9 mouse cellular contexts compared by ENCODE assay signal in the genomic region with DNA sequence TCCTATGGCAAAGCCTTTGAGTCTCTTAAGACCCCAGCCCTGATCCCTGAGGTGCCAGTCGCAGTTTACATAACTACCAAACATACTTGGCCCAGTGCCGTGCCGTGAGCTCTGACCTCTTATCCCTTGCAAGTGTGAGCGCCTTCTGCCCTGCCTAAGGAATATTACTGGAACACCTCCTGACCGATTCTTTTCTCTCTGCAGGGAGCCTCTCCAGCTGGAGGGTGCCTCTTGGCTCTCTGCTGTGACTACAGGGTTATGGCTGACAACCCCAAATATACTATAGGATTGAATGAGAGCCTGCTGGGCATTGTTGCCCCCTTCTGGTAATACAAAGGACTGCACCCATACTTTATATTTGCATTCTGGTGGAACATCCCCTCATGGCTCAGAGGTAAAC. TPM values are rescaled to one million over a fixed set of nuclear protein-coding genes. Genes with fewer than 3 reads are reported as not detected.
DNase-seq lines count a peak whose midpoint lies in the region; ATAC-seq and TF ChIP-seq lines count a peak whose summit lies in the region.
"Had no signal": no experiment of that assay in that cellular context is flagged by ENCODE, and none has a peak within 500 bp of the region (broad histone marks: within the 10 kb centered on the region; RNA-seq: fewer than 3 reads in every experiment).

No protein-coding gene starts in this region.

- TF ChIP-seq CTCF in gastrocnemius, adult 2 months (IDR thresholded peaks at IDR 0.05), result peak; percentile 83
- TF ChIP-seq CTCF in cortical plate, adult 2 months (IDR thresholded peaks at IDR 0.05; ENCODE audit: extremely low read depth, insufficient read depth, low read length), result peak; percentile 55
- TF ChIP-seq CTCF in small intestine, adult 2 months (IDR thresholded peaks at IDR 0.05; ENCODE audit: extremely low read depth, insufficient read length, insufficient replicate concordance, low read depth, low read length), result peak; percentile 49; the same call in 1 of the 2 replicates

- no peak overlapping the region; the same call in 1 of the 2 replicates for H3K27ac ChIP-seq in gastrocnemius, adult 2 months
- H3K27ac ChIP-seq in cortical plate, adult 2 months (ENCODE audit: insufficient read depth, low read length), result no peak overlapping the region
- H3K27ac ChIP-seq in lung, embryonic 16.5 days (ENCODE audit: low read length), result no peak overlapping the region
- no peak overlapping the region for H3K27ac ChIP-seq in small intestine, adult 2 months (ENCODE audit: insufficient read depth, low read depth, low read length)
- H3K27ac ChIP-seq: stomach, embryonic 15.5 days had no signal

- no peaks in the 10 kb centered on the region for H3K4me1 ChIP-seq in cortical plate, adult 2 months (ENCODE audit: control insufficient read depth, insufficient read depth, low read length)
- no peaks in the 10 kb centered on the region for H3K4me1 ChIP-seq in lung, embryonic 16.5 days (replicated peaks; ENCODE audit: control insufficient read depth, insufficient read depth, low read length)
- H3K4me1 ChIP-seq in small intestine, adult 2 months (ENCODE audit: control insufficient read depth, insufficient read depth, insufficient read length, low read length), result no peaks in the 10 kb centered on the region
- H3K4me1 ChIP-seq: stomach, embryonic 15.5 days had no signal

- TF ChIP-seq POLR2A in cortical plate, adult 2 months (IDR thresholded peaks at IDR 0.05; ENCODE audit: extremely low read depth, insufficient read depth, low read length), result no peak
- TF ChIP-seq POLR2A in small intestine, adult 2 months (IDR thresholded peaks at IDR 0.05; ENCODE audit: low read depth, low read length), result no peak

- peaks cover 21% of the 10 kb centered on the region for H3K36me3 ChIP-seq in lung, embryonic 16.5 days (ENCODE audit: control insufficient read depth, insufficient read depth, low read length)
- peaks cover 60% of the 10 kb centered on the region for H3K36me3 ChIP-seq in small intestine, adult 2 months (ENCODE audit: control insufficient read depth, insufficient read depth, low read length)

- no peak for DNase-seq in gastrocnemius, adult 2 months
- DNase-seq in gastrocnemius, postnatal 36 days, result no peak
- peak; percentile 32 for DNase-seq in ES-CJ7 (ENCODE audit: low read depth, low spot score)
- DNase-seq in induced T-regulatory cell, adult 2 months (ENCODE audit: low read depth), result peak; percentile 79
- DNase-seq in adrenal gland, postnatal 36 days, result no peak

- H3K9ac ChIP-seq in lung, embryonic 16.5 days (ENCODE audit: low read length), result no peak overlapping the region
- H3K9ac ChIP-seq: stomach, embryonic 15.5 days had no signal

- 0 out of 2 replicates have a peak, but pooled peaks have one; percentile 27 for ATAC-seq in lung, embryonic 16.5 days (ENCODE audit: low read depth)

- no peak overlapping the region for H3K4me3 ChIP-seq in gastrocnemius, adult 2 months
- no peak overlapping the region for H3K4me3 ChIP-seq in cortical plate, adult 2 months (ENCODE audit: insufficient read depth, low read length)
- no peak overlapping the region for H3K4me3 ChIP-seq in lung, embryonic 16.5 days (ENCODE audit: low read length)
- H3K4me3 ChIP-seq in small intestine, adult 2 months (ENCODE audit: low read depth, low read length), result no peak overlapping the region
- H3K4me3 ChIP-seq: stomach, embryonic 15.5 days had no signal

- no peak overlapping the region for H3K4me2 ChIP-seq in lung, embryonic 16.5 days (ENCODE audit: low read depth, low read length)
- H3K4me2 ChIP-seq: stomach, embryonic 15.5 days had no signal

- intact Hi-C loops in gastrocnemius, adult 2 months (cut with DNase I), result no loop called here
- intact Hi-C loops in gastrocnemius, postnatal 36 days (cut with DNase I), result no loop called here

- WGBS in lung, embryonic 16.5 days, result 60% methylated on average over 5 of the region's 5 CpGs
- WGBS in small intestine, adult 2 months, result 78% methylated on average over 5 of the region's 5 CpGs

- H3K27me3 ChIP-seq in lung, embryonic 16.5 days (ENCODE audit: control insufficient read depth, insufficient read depth, low read depth, low read length), result no peaks in the 10 kb centered on the region
- H3K27me3 ChIP-seq in small intestine, adult 2 months (ENCODE audit: control insufficient read depth, insufficient read depth, low read length), result no peaks in the 10 kb centered on the region
- H3K27me3 ChIP-seq: stomach, embryonic 15.5 days had no signal

- H3K9me3 ChIP-seq in lung, embryonic 16.5 days (ENCODE audit: control insufficient read depth, low read length), result no peaks in the 10 kb centered on the region
- H3K9me3 ChIP-seq: stomach, embryonic 15.5 days had no signal

RNA-seq across cellular contexts. Expression of gene Dnase1l2, which starts 5.9 kb away (rescaled TPM):
- total RNA-seq in gastrocnemius, adult 2 months (2021), result 1 to 10 TPM; 1.4 to 2.2 TPM
- total RNA-seq in gastrocnemius, postnatal 36 days (2021), result under 1 TPM; 0.49 to 0.99 TPM
- 19.0 and 20.7 TPM in 2 replicates for polyA plus RNA-seq in cortical plate, adult 2 months (2012; rRNA removed)
- 1.6 and 2.8 TPM in 2 replicates for polyA plus RNA-seq in lung, embryonic 16.5 days (2015; fragmentation: Nextera tagmentation; extraction: Ambion mirVana)
- 2.9 and 4.8 TPM in 2 replicates for polyA plus RNA-seq in small intestine, adult 2 months (2012; rRNA removed)
- total RNA-seq in adrenal gland, postnatal 36 days (2021), result 1 to 10 TPM; 2.1 to 4.3 TPM

RNA-seq across cellular contexts. Expression of gene Eci1, which starts 10.6 kb away (rescaled TPM):
- 100 to 1,000 TPM; 112 to 209 TPM for total RNA-seq in gastrocnemius, adult 2 months (2021)
- total RNA-seq in gastrocnemius, postnatal 36 days (2021), result 100 to 1,000 TPM; 129 to 179 TPM
- polyA plus RNA-seq in cortical plate, adult 2 months (2012; rRNA removed), result 55.4 and 55.9 TPM in 2 replicates
- polyA plus RNA-seq in lung, embryonic 16.5 days (2015; fragmentation: Nextera tagmentation; extraction: Ambion mirVana), result 97.4 and 102 TPM in 2 replicates
- polyA plus RNA-seq in small intestine, adult 2 months (2012; rRNA removed), result 52.7 and 97.7 TPM in 2 replicates
- total RNA-seq in adrenal gland, postnatal 36 days (2021), result 100 to 1,000 TPM; 228 to 310 TPM

RNA-seq across cellular contexts. Expression of gene Rnps1, which starts 22.7 kb away (rescaled TPM):
- 10 to 100 TPM; 51.9 TPM for total RNA-seq in gastrocnemius, adult 2 months (2021)
- 10 to 100 TPM; 41.7 to 48.3 TPM for total RNA-seq in gastrocnemius, postnatal 36 days (2021)
- polyA plus RNA-seq in cortical plate, adult 2 months (2012; rRNA removed), result 264 and 280 TPM in 2 replicates
- 226 and 246 TPM in 2 replicates for polyA plus RNA-seq in lung, embryonic 16.5 days (2015; fragmentation: Nextera tagmentation; extraction: Ambion mirVana)
- 44.2 and 76.7 TPM in 2 replicates for polyA plus RNA-seq in small intestine, adult 2 months (2012; rRNA removed)
- total RNA-seq in adrenal gland, postnatal 36 days (2021), result 10 to 100 TPM; 65.7 to 78.7 TPM

RNA-seq across cellular contexts. Expression of gene E4f1, which starts 33.1 kb away (rescaled TPM):
- 10 to 100 TPM; 11.4 to 16.5 TPM for total RNA-seq in gastrocnemius, adult 2 months (2021)
- total RNA-seq in gastrocnemius, postnatal 36 days (2021), result 10 to 100 TPM in 1 of 2 experiments, 1 to 10 TPM in 1; 9.5 to 11.7 TPM
- 77.3 and 79.2 TPM in 2 replicates for polyA plus RNA-seq in cortical plate, adult 2 months (2012; rRNA removed)
- 28.8 and 30.5 TPM in 2 replicates for polyA plus RNA-seq in lung, embryonic 16.5 days (2015; fragmentation: Nextera tagmentation; extraction: Ambion mirVana)
- 52.9 and 74.5 TPM in 2 replicates for polyA plus RNA-seq in small intestine, adult 2 months (2012; rRNA removed)
- 10 to 100 TPM; 16.8 to 20.2 TPM for total RNA-seq in adrenal gland, postnatal 36 days (2021)

RNA-seq across cellular contexts. Expression of gene Pgp, which starts 33.2 kb away (rescaled TPM):
- 10 to 100 TPM; 50.8 to 56.3 TPM for total RNA-seq in gastrocnemius, adult 2 months (2021)
- total RNA-seq in gastrocnemius, postnatal 36 days (2021), result 10 to 100 TPM; 50.7 to 54.6 TPM
- polyA plus RNA-seq in cortical plate, adult 2 months (2012; rRNA removed), result 97.1 and 99.3 TPM in 2 replicates
- 43.9 and 50.6 TPM in 2 replicates for polyA plus RNA-seq in lung, embryonic 16.5 days (2015; fragmentation: Nextera tagmentation; extraction: Ambion mirVana)
- polyA plus RNA-seq in small intestine, adult 2 months (2012; rRNA removed), result 130 and 178 TPM in 2 replicates
- total RNA-seq in adrenal gland, postnatal 36 days (2021), result 10 to 100 TPM; 85.9 to 94.4 TPM

Comparison
In these comparisons a context has a peak if more than half of its experiments do, and no peak if none do; other contexts are left out.
1. DNase-seq: peak in ES-CJ7 (single experiment) and induced T-regulatory cell, adult 2 months (single experiment); none in gastrocnemius, adult 2 months (single experiment), gastrocnemius, postnatal 36 days (0 of 2) and adrenal gland, postnatal 36 days (0 of 2).
2. Peak in every context shown above with its lines, with median percentiles within 50 percentile points of each other: CTCF ChIP-seq.